Mouse (Mus musculus) forebrain, embryonic 11.5 days (tissue): Measurements from ENCODE around the gene Ciz1. TPM values are rescaled to one million over a fixed set of nuclear protein-coding genes. Genes with fewer than 3 reads are reported as not detected.

Experiments
- ATAC-seq: fragments of 200-750 bp; cut with Nextera tagmentation; replicated peaks from 2 replicates; pipeline ENCODE4 v1.8.0; 2017; ENCODE audit warnings: moderate TSS enrichment; ENCODE audit not compliant: low FRiP score
- DNase-seq: peaks from one replicate; pipeline ENCODE4 v3.0.0-alpha.2; 2017; ENCODE audit warnings: low spot score
- H3K27ac ChIP-seq: fragments of 300-500 bp; sonication (generic); 2 replicates; pipeline ENCODE4 v1.5.1; 2014; ENCODE audit warnings: low read depth, low read length
- H3K27me3 ChIP-seq: fragments of 300-500 bp; sonication (generic); 2 replicates; pipeline ENCODE4 v1.6.1; 2014; ENCODE audit warnings: mild to moderate bottlenecking, low read length, mixed read lengths; ENCODE audit not compliant: control insufficient read depth, insufficient read depth
- H3K36me3 ChIP-seq: fragments of 300-500 bp; sonication (generic); 2 replicates; pipeline ENCODE4 v1.6.1; 2014; ENCODE audit warnings: mild to moderate bottlenecking, low read length, moderate library complexity, mixed read lengths; ENCODE audit not compliant: control insufficient read depth, insufficient read depth
- H3K4me1 ChIP-seq: fragments of 300-500 bp; sonication (generic); replicated peaks from 2 replicates; pipeline ENCODE4 v1.6.1; 2014; ENCODE audit warnings: low read length, mixed read lengths; ENCODE audit not compliant: control insufficient read depth, insufficient read depth
- H3K4me2 ChIP-seq: fragments of 300-500 bp; sonication (generic); 2 replicates; pipeline ENCODE4 v1.6.1; 2014; ENCODE audit warnings: low read depth, mild to moderate bottlenecking, low read length, moderate library complexity, mixed read lengths; ENCODE audit not compliant: severe bottlenecking
- H3K4me3 ChIP-seq: fragments of 300-500 bp; sonication (generic); 2 replicates; pipeline ENCODE4 v1.5.1; 2014; ENCODE audit warnings: low read depth, low read length
- H3K9ac ChIP-seq: fragments of 300-500 bp; sonication (generic); 2 replicates; pipeline ENCODE4 v1.6.1; 2014; ENCODE audit warnings: low read length
- H3K9me3 ChIP-seq: fragments of 300-500 bp; sonication (generic); 2 replicates; pipeline ENCODE4 v1.6.1; 2016; ENCODE audit warnings: low read length, mixed read lengths; ENCODE audit not compliant: control insufficient read depth
- whole genome bisulfite sequencing: fragments of 180-500 bp; shearing (Covaris S2); extraction: QIAGEN DNeasy Blood & Tissue Kit; methylation state at CpG from one replicate; pipeline ENCODE4 v1.1.7; 2014; 5-methylcytosine and 5-hydroxymethylcytosine counted together
- polyA plus RNA-seq: library from polyadenylated mRNA; unstranded; fragments of >200 nt; fragmentation: Nextera tagmentation; extraction: Ambion mirVana; gene quantifications from 2 replicates; pipeline ENCODE4 v1.2.1, GENCODE M21; 2014

The Ciz1 gene
- polyA plus RNA-seq, 1 experiment from 2014 or later = 69.0 TPM

- Histone ChIP-seq H3K9me3 (no peaks in the 10 kb centered on the region), H3K27me3 (no peaks in the 10 kb centered on the region), H3K4me1 (peaks cover 9% of the 10 kb centered on the region; the same call in 1 of the 2 replicates), H3K27ac (no peak overlapping the region), H3K9ac (no peak overlapping the region), H3K36me3 (peaks cover 4% of the 10 kb centered on the region), H3K4me2 (no peak overlapping the region), H3K4me3 (no peak overlapping the region)
- ATAC-seq (no peak), DNase-seq (no peak)
- WGBS = 83% methylated on average over 12 of the region's 12 CpGs
Measured at GRCm38 (mm10) chr2:32418430-32419151, 66.5 kb downstream of the Ciz1 start.

- H3K27ac ChIP-seq = no peak overlapping the region
- no peaks in the 10 kb centered on the region for H3K27me3 ChIP-seq
- peaks cover 4% of the 10 kb centered on the region for H3K36me3 ChIP-seq
- H3K4me1 ChIP-seq = peaks cover 16% of the 10 kb centered on the region
- no peak overlapping the region for H3K4me2 ChIP-seq
- H3K9ac ChIP-seq = no peak overlapping the region
- H3K9me3 ChIP-seq = no peaks in the 10 kb centered on the region
- DNase-seq (no peak), ATAC-seq (no peak)
- no peak overlapping the region for H3K4me3 ChIP-seq
- WGBS = 93% methylated on average over 3 of the region's 3 CpGs
Measured at GRCm38 (mm10) chr2:32419359-32419758, 67.2 kb downstream of the Ciz1 start.

- no peak for ATAC-seq
- DNase-seq = no peak
- Histone ChIP-seq H3K36me3 (peaks cover 4% of the 10 kb centered on the region), H3K27me3 (no peaks in the 10 kb centered on the region), H3K9me3 (no peaks in the 10 kb centered on the region), H3K4me3 (no peak overlapping the region), H3K4me1 (peaks cover 22% of the 10 kb centered on the region), H3K4me2 (no peak overlapping the region), H3K9ac (no peak overlapping the region), H3K27ac (no peak overlapping the region)
- WGBS = 86% methylated on average over 12 of the region's 12 CpGs
Measured at GRCm38 (mm10) chr2:32420066-32420608, 68.0 kb downstream of the Ciz1 start.

- ATAC-seq (no peak), DNase-seq (no peak)
- Histone ChIP-seq H3K4me2 (no peak overlapping the region), H3K4me1 (peaks cover 22% of the 10 kb centered on the region), H3K27me3 (no peaks in the 10 kb centered on the region), H3K9ac (no peak overlapping the region), H3K4me3 (no peak overlapping the region), H3K36me3 (peaks cover 4% of the 10 kb centered on the region), H3K27ac (no peak overlapping the region), H3K9me3 (no peaks in the 10 kb centered on the region)
- 87% methylated on average over 6 of the region's 6 CpGs for WGBS
Measured at GRCm38 (mm10) chr2:32420647-32421046, 68.5 kb downstream of the Ciz1 start.

GRCm38 (mm10) chr2:32421851-32422251, 69.7 kb downstream of the Ciz1 start:
- ATAC-seq (no peak), DNase-seq (no peak)
- H3K4me3 ChIP-seq = no peak overlapping the region
- H3K36me3 ChIP-seq = no peaks in the 10 kb centered on the region; the same call in 1 of the 2 replicates
- H3K27me3 ChIP-seq = no peaks in the 10 kb centered on the region
- no peak overlapping the region for H3K27ac ChIP-seq
- H3K9me3 ChIP-seq = no peaks in the 10 kb centered on the region
- 98% methylated on average over 6 of the region's 6 CpGs for WGBS
- peaks cover 22% of the 10 kb centered on the region for H3K4me1 ChIP-seq
- H3K4me2 ChIP-seq = no peak overlapping the region
- H3K9ac ChIP-seq = no peak overlapping the region

- peak; percentile 84 for ATAC-seq
- Histone ChIP-seq H3K4me1 (peaks cover 28% of the 10 kb centered on the region), H3K27me3 (no peaks in the 10 kb centered on the region), H3K4me2 (peak overlapping the region; percentile 65), H3K9me3 (no peaks in the 10 kb centered on the region), H3K27ac (peak overlapping the region; percentile 62), H3K9ac (peak overlapping the region; percentile 48), H3K4me3 (peak overlapping the region; percentile 29), H3K36me3 (no peaks in the 10 kb centered on the region; the same call in 1 of the 2 replicates)
- 1% methylated on average over 14 of the region's 14 CpGs for WGBS
- DNase-seq = peak; percentile 70
Measured at GRCm38 (mm10) chr2:32423481-32424331, 71.6 kb downstream of the Ciz1 start.

- ATAC-seq (no peak), DNase-seq (no peak)
- no peaks in the 10 kb centered on the region; the same call in 1 of the 2 replicates for H3K36me3 ChIP-seq
- no peak overlapping the region for H3K4me2 ChIP-seq
- 16% methylated on average over 3 of the region's 3 CpGs for WGBS
- H3K9ac ChIP-seq = no peak overlapping the region
- peak overlapping the region; percentile 48; the same call in 1 of the 2 replicates for H3K27ac ChIP-seq
- H3K4me3 ChIP-seq = no peak overlapping the region
- no peaks in the 10 kb centered on the region for H3K9me3 ChIP-seq
- H3K27me3 ChIP-seq = no peaks in the 10 kb centered on the region
- H3K4me1 ChIP-seq = peaks cover 39% of the 10 kb centered on the region
Measured at GRCm38 (mm10) chr2:32424796-32425195, 72.7 kb downstream of the Ciz1 start.

GRCm38 (mm10) chr2:32425568-32425967, 73.4 kb downstream of the Ciz1 start:
- H3K27me3 ChIP-seq = no peaks in the 10 kb centered on the region
- 82% methylated on average over 5 of the region's 5 CpGs for WGBS
- H3K36me3 ChIP-seq = no peaks in the 10 kb centered on the region; the same call in 1 of the 2 replicates
- no peak overlapping the region for H3K9ac ChIP-seq
- no peak overlapping the region for H3K4me2 ChIP-seq
- ATAC-seq (no peak), DNase-seq (no peak)
- H3K4me3 ChIP-seq = no peak overlapping the region
- no peaks in the 10 kb centered on the region for H3K9me3 ChIP-seq
- peaks cover 43% of the 10 kb centered on the region for H3K4me1 ChIP-seq
- H3K27ac ChIP-seq = no peak overlapping the region
